Mouse (Mus musculus) small intestine, adult 2 months (tissue): ENCODE measurements around the gene Atg10.

Experiments
- CTCF ChIP-seq: fragments of 200-500 bp; IDR thresholded peaks from 2 replicates; pipeline ENCODE4 v1.5.1; 2012; ENCODE audit warnings: low read depth, mild to moderate bottlenecking, control low read depth, inconsistent platforms, low read length, moderate library complexity, mixed read lengths; ENCODE audit not compliant: insufficient replicate concordance, insufficient read length; ENCODE audit errors: extremely low read depth
- POLR2A ChIP-seq: fragments of 200-500 bp; IDR thresholded peaks from 2 replicates; pipeline ENCODE4 v1.6.1; 2012; ENCODE audit warnings: low read depth, mild to moderate bottlenecking, control low read depth, inconsistent platforms, low read length, moderate library complexity

- TF ChIP-seq CTCF: no peak
- TF ChIP-seq POLR2A: no peak
Measured at GRCm38 (mm10) chr13:90885856-90886532, 337.8 kb downstream of the Atg10 start.
